Mouse (Mus musculus) embryonic fibroblast, embryonic 13.5 days (primary cell): ENCODE results near the gene Wscd2. TPM values are rescaled to one million over a fixed set of nuclear protein-coding genes. Genes with fewer than 3 reads are reported as not detected.

Source experiments
- H3K27ac ChIP-seq: 2 replicates; pipeline ENCODE4 v1.5.1; 2012; ENCODE audit warnings: low read length, control low read depth, inconsistent platforms; ENCODE audit not compliant: insufficient read depth
- H3K4me1 ChIP-seq: 2 replicates; pipeline ENCODE4 v1.6.1; 2011; ENCODE audit warnings: low read length; ENCODE audit not compliant: control insufficient read depth, insufficient read depth
- H3K4me3 ChIP-seq: 2 replicates; pipeline ENCODE4 v1.5.1; 2011; ENCODE audit warnings: mild to moderate bottlenecking, control low read depth, low read length; ENCODE audit not compliant: insufficient read depth
- CTCF ChIP-seq: IDR thresholded peaks from 2 replicates; pipeline ENCODE4 v1.5.1; 2011; ENCODE audit warnings: mild to moderate bottlenecking, control low read depth, low read length, moderate library complexity, borderline replicate concordance; ENCODE audit not compliant: insufficient read depth
- POLR2A ChIP-seq: IDR thresholded peaks from 2 replicates; pipeline ENCODE4 v1.6.1; 2011; ENCODE audit warnings: low read depth, mild to moderate bottlenecking, control low read depth, low read length, moderate library complexity
- polyA plus RNA-seq: library from polyadenylated mRNA; stranded (reverse); fragments of >200 nt; gene quantifications from 2 replicates; pipeline ENCODE4 v1.2.4, GENCODE M21; 2011; ENCODE audit warnings: low read depth; ENCODE audit not compliant: missing spikeins, insufficient read length

The Wscd2 gene
- polyA plus RNA-seq, 1 experiment = 4.1 TPM

DNA sequence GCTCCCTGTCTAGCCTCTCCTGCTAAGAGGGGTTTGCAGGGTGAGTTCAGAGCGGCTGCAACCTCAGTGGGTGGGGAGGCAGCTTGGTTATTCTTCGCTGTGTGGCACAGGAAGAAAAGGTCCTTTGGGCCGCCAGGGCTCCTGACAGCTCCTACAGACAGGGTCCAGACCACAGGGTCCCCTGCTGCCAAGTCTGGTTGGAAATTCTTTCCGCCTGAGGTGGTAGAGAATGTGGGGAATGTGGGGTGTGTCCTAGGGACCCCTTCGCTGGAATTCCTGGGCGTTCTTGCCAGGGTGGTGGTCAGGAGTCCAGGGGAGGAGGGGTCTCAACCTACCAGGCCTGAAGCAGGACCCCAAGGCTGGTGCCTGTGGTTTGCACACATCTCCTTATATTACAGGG, 13.3 kb upstream of the Wscd2 start:
- Histone ChIP-seq H3K4me3 (no peak overlapping the region), H3K27ac (no peak overlapping the region), H3K4me1 (no peaks in the 10 kb centered on the region)
- TF ChIP-seq CTCF (no peak), POLR2A (no peak)

DNA sequence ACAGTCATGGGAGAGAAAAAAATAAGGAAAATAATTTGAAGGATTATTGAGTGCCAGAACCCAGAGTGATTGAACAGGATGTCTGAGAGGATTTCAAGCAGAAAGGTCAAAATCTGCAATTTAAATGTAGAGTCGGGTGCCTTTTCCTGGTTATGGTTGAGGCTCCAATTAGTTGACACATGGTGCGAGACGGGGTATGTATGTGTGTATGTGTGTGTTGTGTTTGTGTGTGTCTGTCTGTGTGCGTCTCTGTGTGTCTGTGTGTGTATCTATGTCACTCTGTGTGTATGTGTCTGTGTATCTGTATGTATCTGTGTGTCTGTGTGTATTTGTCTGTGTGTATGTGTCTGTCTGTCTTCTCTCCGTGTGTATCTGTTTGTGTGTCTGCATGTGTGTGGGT, 11.1 kb upstream of the Wscd2 start:
- Histone ChIP-seq H3K27ac (no peak overlapping the region), H3K4me1 (no peaks in the 10 kb centered on the region), H3K4me3 (no peak overlapping the region)
- TF ChIP-seq POLR2A = no peak
- no peak for TF ChIP-seq CTCF

DNA sequence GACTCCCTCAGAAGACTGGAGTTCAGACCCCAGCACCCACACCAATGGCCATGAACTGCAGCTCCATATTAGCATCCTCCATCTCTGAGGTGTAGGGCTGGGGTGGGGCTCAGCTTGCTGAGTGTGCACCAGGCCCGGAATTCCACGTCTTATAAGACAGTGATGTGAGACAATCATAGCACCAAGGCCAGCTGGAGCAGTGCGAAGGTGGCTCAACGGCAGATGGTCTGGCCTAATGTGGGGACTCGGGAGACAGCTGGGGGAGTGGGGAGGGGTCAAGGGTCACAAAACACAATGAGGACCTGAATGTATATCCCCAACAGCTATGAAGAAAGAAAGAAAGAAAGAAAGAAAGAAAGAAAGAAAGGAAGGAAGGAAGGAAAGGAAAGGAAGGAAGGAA, 9.7 kb upstream of the Wscd2 start:
- no peaks in the 10 kb centered on the region for H3K4me1 ChIP-seq
- TF ChIP-seq CTCF = no peak
- TF ChIP-seq POLR2A = no peak
- no peak overlapping the region for H3K27ac ChIP-seq
- H3K4me3 ChIP-seq = no peak overlapping the region

DNA sequence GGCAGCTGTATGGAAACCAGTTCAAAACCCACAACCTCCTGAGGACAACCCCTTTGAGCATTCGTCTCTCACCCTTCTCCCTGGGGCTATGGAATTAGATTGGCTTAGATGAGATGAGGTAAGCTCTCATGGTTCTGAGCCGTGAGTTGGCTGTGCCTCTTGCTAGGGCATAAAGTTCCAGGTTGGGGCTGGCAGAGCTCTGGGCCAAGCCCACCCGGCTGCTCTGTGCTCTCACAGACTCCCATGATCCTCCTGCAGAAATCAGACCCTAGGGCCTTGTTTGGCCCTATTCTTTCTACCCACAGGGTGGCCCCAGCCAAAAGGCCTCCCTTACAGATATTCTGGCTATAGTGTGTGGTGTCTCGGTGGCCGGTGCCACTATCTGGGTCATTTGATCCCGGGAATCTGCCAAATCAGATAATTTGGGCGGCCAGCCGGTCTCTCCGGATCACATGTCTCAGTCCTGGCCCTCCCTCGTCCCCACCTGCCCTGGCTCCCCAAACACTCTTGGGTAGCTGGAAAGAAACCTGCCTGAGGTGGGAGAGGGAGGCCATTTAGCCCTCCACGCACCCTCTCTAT, 4.5 kb upstream of the Wscd2 start:
- Histone ChIP-seq H3K4me3 (no peak overlapping the region), H3K27ac (no peak overlapping the region), H3K4me1 (no peaks in the 10 kb centered on the region)
- TF ChIP-seq CTCF (no peak), POLR2A (no peak)

DNA sequence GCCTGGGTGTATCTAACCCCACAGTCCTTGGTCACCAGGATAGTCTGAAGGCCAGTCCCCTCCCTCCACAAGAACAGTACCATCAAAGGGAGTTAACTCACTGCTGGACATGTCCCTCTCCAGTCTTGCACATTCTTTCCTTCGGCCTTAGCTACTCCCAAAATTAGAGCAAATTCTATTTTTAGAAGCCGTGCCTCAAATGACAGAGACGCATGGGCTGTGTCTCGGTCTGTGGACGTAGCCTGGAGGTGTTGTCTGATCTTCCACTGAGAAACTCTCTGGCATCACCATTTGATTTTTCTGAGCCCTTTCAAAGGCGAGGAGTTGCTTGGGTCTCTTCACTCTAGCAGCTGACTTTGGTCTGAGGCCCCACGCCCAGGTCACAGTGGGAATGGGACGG, 2.3 kb upstream of the Wscd2 start:
- no peak for TF ChIP-seq POLR2A
- TF ChIP-seq CTCF = no peak
- no peak overlapping the region for H3K4me3 ChIP-seq
- no peak overlapping the region for H3K27ac ChIP-seq
- no peaks in the 10 kb centered on the region for H3K4me1 ChIP-seq

DNA sequence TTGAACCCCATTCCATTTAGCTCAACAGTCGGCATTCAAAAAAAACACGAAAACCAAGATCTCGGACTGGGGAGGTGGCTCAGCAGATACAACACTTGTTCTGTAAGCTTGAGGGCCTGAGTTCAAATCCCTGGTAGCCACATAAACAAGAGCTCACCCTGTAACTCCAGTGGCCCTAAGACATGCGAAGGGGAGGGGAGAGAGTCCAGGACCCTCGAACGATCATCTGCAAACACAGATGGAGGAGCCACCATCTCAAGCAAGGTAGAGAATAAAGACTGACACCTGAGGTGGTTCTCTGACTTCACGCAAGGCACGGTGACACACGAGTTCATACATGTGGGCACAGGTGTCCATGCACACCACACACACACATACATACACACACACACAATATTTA, 516 bp upstream of the Wscd2 start:
- Histone ChIP-seq H3K4me1 (no peaks in the 10 kb centered on the region), H3K4me3 (no peak overlapping the region), H3K27ac (no peak overlapping the region)
- TF ChIP-seq CTCF = no peak
- TF ChIP-seq POLR2A = no peak

DNA sequence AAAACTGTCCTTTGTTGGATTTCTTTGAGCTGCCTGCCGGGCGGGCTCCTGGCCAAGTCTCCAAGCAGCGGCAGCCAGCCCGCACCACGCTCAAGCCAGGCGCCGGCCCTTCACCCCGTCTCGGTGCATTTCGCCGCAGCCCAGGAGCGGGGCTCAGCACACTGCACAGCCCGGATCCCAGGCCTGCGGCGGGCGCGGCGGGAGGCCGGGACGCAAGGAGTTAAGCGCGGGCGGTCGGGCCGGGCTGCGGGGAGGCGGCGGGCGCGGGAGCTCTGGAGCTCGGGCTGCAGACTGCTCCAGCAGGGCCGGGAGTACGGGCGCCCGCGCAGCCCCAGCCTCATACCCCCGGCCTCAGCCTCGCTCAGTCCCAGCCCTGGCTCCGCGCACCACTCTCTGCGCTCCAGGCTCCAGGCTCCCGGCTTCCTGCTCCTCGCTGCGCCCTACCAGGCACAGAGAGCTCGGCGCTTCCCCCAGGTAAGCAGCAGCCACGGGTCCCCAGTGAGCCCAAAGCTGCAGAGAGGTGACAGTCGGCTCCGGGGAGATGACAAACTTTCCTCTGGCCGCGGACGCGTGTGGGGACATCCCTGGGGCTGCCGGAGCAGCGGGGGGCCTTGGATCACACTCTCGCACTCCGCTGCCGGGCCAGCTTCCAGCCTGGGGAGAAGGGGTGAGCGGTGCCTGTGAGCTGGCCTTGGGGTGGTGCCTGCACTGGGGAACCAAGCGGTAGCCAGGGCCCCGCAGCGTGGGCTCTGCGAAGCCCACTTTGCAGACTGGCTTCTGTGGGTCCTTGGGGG, 531 bp downstream of the Wscd2 start:
- H3K4me3 ChIP-seq = peak overlapping the region; percentile 20
- no peak overlapping the region for H3K27ac ChIP-seq
- TF ChIP-seq POLR2A = no peak
- TF ChIP-seq CTCF = no peak
- H3K4me1 ChIP-seq = no peaks in the 10 kb centered on the region

DNA sequence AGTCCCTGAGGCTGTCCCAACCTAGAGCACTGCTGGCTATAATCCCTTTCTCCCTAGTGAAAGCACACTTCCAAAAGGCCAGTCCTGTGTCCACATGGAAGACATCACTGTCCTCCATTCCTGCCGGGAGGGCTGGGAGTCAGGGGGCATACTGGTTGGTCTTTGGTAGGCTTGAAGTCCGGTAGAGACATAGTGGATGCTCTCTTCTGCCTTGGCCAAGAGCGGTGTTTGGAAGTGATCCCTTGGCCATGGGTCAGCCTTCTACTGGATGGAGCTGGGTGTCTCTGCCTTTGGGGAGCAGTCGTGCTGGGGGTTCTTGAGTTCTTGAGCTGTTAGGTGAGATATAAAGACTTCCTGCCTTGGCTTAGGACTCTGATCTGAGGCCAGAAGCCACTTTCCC, 1.4 kb downstream of the Wscd2 start:
- no peaks in the 10 kb centered on the region for H3K4me1 ChIP-seq
- TF ChIP-seq CTCF (no peak), POLR2A (no peak)
- H3K4me3 ChIP-seq = no peak overlapping the region
- H3K27ac ChIP-seq = no peak overlapping the region

DNA sequence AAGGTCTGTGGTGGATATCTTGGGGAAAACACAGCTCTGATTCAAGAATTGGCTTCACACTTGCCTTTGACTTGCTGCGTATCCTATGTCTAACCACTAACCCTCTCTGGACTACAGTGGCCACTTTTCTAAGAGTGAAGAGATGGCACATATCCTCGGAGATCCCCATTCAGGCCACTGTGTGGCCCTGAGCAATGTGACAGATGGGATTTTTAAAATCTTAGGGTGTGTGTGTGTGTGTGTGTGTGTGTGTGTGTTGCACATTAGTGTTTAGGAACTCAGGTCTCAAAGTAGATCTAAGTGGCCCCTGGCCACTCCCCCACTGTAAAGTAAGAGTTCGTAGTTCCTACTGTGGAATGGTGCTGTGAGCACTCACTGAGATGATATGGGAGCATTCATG, 1.9 kb downstream of the Wscd2 start:
- no peak overlapping the region for H3K27ac ChIP-seq
- H3K4me3 ChIP-seq = no peak overlapping the region
- TF ChIP-seq CTCF (no peak), POLR2A (no peak)
- no peaks in the 10 kb centered on the region for H3K4me1 ChIP-seq

DNA sequence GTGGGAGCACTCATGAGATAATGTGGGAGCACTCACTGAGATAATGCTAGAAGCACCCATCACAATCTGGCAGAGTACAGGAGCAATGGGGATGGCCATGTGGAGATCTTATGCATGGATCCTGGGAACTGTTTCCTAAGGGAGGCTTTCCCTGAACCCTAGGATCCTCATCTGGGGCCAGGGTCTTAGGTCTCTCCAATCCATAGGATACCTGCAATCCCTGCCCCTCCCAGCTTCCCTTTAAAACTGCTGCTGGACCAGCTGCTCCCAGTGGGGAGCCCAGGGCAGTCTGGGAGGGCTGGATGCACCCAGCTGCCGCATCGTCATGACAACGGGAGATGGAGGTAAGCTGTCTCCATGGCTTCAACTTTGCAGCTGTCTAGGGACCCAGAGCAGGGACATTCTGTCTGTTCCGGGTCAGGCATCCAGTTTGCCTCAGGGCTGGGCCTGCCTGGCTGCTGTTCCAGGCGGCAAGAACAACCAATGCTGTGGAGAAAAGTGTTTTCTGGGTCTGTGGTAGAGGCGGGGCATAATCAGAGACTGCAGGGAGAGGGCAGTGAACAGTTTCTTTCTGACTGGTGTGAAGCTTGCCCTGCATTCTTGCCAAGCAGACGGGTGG, 2.4 kb downstream of the Wscd2 start:
- Histone ChIP-seq H3K27ac (no peak overlapping the region), H3K4me3 (no peak overlapping the region)

More for the DNA sequence above, 2.4 kb downstream of the Wscd2 start:
- H3K4me1 ChIP-seq = no peaks in the 10 kb centered on the region
- no peak for TF ChIP-seq POLR2A
- no peak for TF ChIP-seq CTCF
